Comparison of ENCODE assay signal across 7 mouse cellular contexts in the genomic region with DNA sequence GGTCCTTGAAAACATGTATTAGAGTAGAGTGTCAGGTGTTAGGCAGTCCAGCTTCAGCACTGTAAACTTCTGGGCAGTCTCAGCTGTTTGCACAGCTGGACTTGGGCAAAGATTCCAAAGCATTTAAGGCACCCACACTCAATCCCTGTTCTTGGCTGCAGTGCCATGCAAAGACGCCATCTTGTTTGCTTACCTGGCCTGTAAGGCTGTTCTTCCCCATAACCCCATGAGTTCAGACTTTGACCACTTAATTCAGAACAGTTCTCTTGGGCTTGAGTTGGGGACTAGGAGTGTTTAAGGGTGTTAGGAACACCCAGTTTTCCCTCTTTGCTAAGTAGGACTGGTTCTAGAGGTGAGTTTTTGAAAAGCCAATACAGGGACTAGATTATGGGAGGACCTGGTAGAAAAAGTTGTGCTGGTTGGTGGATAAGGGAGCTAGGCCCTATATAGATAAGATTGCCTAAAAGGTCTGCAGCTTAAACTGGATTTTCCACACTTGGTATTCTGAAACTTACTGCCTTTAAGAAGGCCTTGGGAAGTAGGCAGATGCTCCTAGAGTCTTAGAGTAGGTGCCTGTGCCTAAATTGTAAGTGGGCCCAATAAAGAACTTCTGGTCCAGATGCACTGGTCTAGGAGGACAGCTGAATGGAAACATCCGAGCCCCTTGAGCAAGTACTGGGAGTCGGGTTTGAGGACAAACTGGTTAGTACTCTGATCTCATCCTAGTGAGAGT. TPM values are rescaled to one million over a fixed set of nuclear protein-coding genes. Genes with fewer than 3 reads are reported as not detected.
DNase-seq lines count a peak whose midpoint lies in the region; ATAC-seq and TF ChIP-seq lines count a peak whose summit lies in the region.

No protein-coding gene starts in this region.

- H3K9me3 ChIP-seq in megakaryocyte, embryonic 14.5 days = no peaks in the 10 kb centered on the region
- no peaks in the 10 kb centered on the region for H3K9me3 ChIP-seq in limb, embryonic 14.5 days (ENCODE audit: control insufficient read depth, low read length)
- H3K9me3 ChIP-seq in stomach, embryonic 16.5 days (replicated peaks; ENCODE audit: control insufficient read depth, low read length) = no peaks in the 10 kb centered on the region

- peak; percentile 21; the same call in 1 of the 2 replicates for TF ChIP-seq POLR2A in embryonic fibroblast, embryonic 13.5 days (IDR thresholded peaks at IDR 0.05; ENCODE audit: low read depth, low read length)
- no peak for TF ChIP-seq POLR2A in limb, embryonic 14.5 days (IDR thresholded peaks at IDR 0.05; ENCODE audit: borderline replicate concordance, extremely low read depth, insufficient read depth, insufficient read length)

- 30% methylated on average over 3 of the region's 3 CpGs for WGBS in limb, embryonic 14.5 days
- WGBS in stomach, embryonic 16.5 days = 32% methylated on average over 3 of the region's 3 CpGs

- no peak for ATAC-seq in megakaryocyte, adult 5-6 weeks (ENCODE audit: poor library complexity, severe bottlenecking)
- no peak for ATAC-seq in limb, embryonic 14.5 days (ENCODE audit: low FRiP score, low read depth)
- ATAC-seq in stomach, embryonic 16.5 days (ENCODE audit: insufficient read depth, low FRiP score) = no peak

- peaks cover 75% of the 10 kb centered on the region for H3K36me3 ChIP-seq in megakaryocyte, embryonic 14.5 days (replicated peaks; ENCODE audit: low read length)
- peaks cover 64% of the 10 kb centered on the region for H3K36me3 ChIP-seq in limb, embryonic 14.5 days (ENCODE audit: control insufficient read depth, insufficient read depth, low read length)
- peaks cover 25% of the 10 kb centered on the region for H3K36me3 ChIP-seq in stomach, embryonic 16.5 days (ENCODE audit: control insufficient read depth, insufficient read depth, low read length)

- peak overlapping the region; percentile 58 for H3K4me2 ChIP-seq in limb, embryonic 14.5 days (replicated peaks; ENCODE audit: low read depth, low read length, severe bottlenecking)
- H3K4me2 ChIP-seq in stomach, embryonic 16.5 days (ENCODE audit: low read depth, low read length) = peak overlapping the region; percentile 64

- no peak for TF ChIP-seq CTCF in embryonic fibroblast, embryonic 13.5 days (IDR thresholded peaks at IDR 0.05; ENCODE audit: borderline replicate concordance, insufficient read depth, low read length)

- no peaks in the 10 kb centered on the region for H3K27me3 ChIP-seq in megakaryocyte, embryonic 14.5 days (replicated peaks)
- no peaks in the 10 kb centered on the region for H3K27me3 ChIP-seq in limb, embryonic 14.5 days (ENCODE audit: control insufficient read depth, insufficient read depth, low read length)
- no peaks in the 10 kb centered on the region for H3K27me3 ChIP-seq in stomach, embryonic 16.5 days (ENCODE audit: control insufficient read depth, insufficient read depth, low read length)

- peak overlapping the region; percentile 25; the same call in 1 of the 2 replicates for H3K9ac ChIP-seq in limb, embryonic 14.5 days (ENCODE audit: low read depth, low read length, severe bottlenecking)
- H3K9ac ChIP-seq in stomach, embryonic 16.5 days (ENCODE audit: low read length) = peak overlapping the region; percentile 60

- H3K4me1 ChIP-seq in megakaryocyte, embryonic 14.5 days = peaks cover 65% of the 10 kb centered on the region
- H3K4me1 ChIP-seq in embryonic fibroblast, embryonic 13.5 days (ENCODE audit: control insufficient read depth, insufficient read depth, low read length) = 0 out of 2 replicates have a peak, but pooled peaks cover 3% of the 10 kb centered on the region
- H3K4me1 ChIP-seq in limb, embryonic 14.5 days (ENCODE audit: control insufficient read depth, insufficient read depth, low read length) = peaks cover 19% of the 10 kb centered on the region
- peaks cover 27% of the 10 kb centered on the region for H3K4me1 ChIP-seq in stomach, embryonic 16.5 days (ENCODE audit: control insufficient read depth, insufficient read depth, low read length)

- DNase-seq in limb, embryonic 14.5 days (ENCODE audit: low spot score) = no peak
- no peak for DNase-seq in left cerebral cortex, postnatal 4 days
- DNase-seq in spleen, postnatal 10 days (ENCODE audit: low spot score in 2 of 2) = no peak

- peak overlapping the region; percentile 7 for H3K27ac ChIP-seq in embryonic fibroblast, embryonic 13.5 days (ENCODE audit: insufficient read depth, low read length)
- peak overlapping the region; percentile 38; the same call in 1 of the 2 replicates for H3K27ac ChIP-seq in limb, embryonic 14.5 days (replicated peaks; ENCODE audit: low read depth, low read length)
- peak overlapping the region; percentile 31; the same call in 1 of the 2 replicates for H3K27ac ChIP-seq in stomach, embryonic 16.5 days (ENCODE audit: low read length)

- peak overlapping the region; percentile 40 for H3K4me3 ChIP-seq in megakaryocyte, embryonic 14.5 days (replicated peaks)
- H3K4me3 ChIP-seq in embryonic fibroblast, embryonic 13.5 days (ENCODE audit: insufficient read depth, low read length) = peak overlapping the region; percentile 86
- H3K4me3 ChIP-seq in limb, embryonic 14.5 days (replicated peaks; ENCODE audit: low read length) = peak overlapping the region; percentile 74
- H3K4me3 ChIP-seq in stomach, embryonic 16.5 days (replicated peaks; ENCODE audit: low read length) = peak overlapping the region; percentile 61; the same call in 1 of the 2 replicates

- intact Hi-C loops in left cerebral cortex, postnatal 4 days (cut with DNase I) = no loop called here

RNA-seq across cellular contexts. Expression of a gene that starts 30.8 kb away (rescaled TPM):
- 11.2 and 11.9 TPM in 2 replicates for polyA plus RNA-seq in megakaryocyte, embryonic 14.5 days (2012; ENCODE audit: insufficient read depth, low replicate concordance)
- total RNA-seq in megakaryocyte, adult 5-6 weeks (2015) = 24.9 and 27.9 TPM in 2 replicates
- 46.6 and 51.1 TPM in 2 replicates for total RNA-seq in megakaryocyte, adult 5-6 weeks (2017)
- polyA plus RNA-seq in embryonic fibroblast, embryonic 13.5 days (2011; ENCODE audit: insufficient read length, low read depth, missing spikeins) = 9.6 and 11.4 TPM in 2 replicates
- 2.7 and 2.8 TPM in 2 replicates for polyA plus RNA-seq in limb, embryonic 14.5 days (2012; rRNA removed)
- polyA plus RNA-seq in limb, embryonic 14.5 days (2014; fragmentation: Nextera tagmentation; extraction: Ambion mirVana) = 2.9 and 4.3 TPM in 2 replicates
- polyA plus RNA-seq in stomach, embryonic 16.5 days (2015; fragmentation: Nextera tagmentation; extraction: Ambion mirVana) = 20.9 and 22.2 TPM in 2 replicates
- total RNA-seq in left cerebral cortex, postnatal 4 days (2021) = 10 to 100 TPM; 36.9 to 40.4 TPM

RNA-seq across cellular contexts. Expression of a gene that starts 43.3 kb away (rescaled TPM):
- polyA plus RNA-seq in megakaryocyte, embryonic 14.5 days (2012; ENCODE audit: insufficient read depth, low replicate concordance) = 4.6 and 8.6 TPM in 2 replicates
- 5.7 TPM in 2 replicates for total RNA-seq in megakaryocyte, adult 5-6 weeks (2015)
- 3.6 and 5.7 TPM in 2 replicates for total RNA-seq in megakaryocyte, adult 5-6 weeks (2017)
- 10.5 and 12.6 TPM in 2 replicates for polyA plus RNA-seq in embryonic fibroblast, embryonic 13.5 days (2011; ENCODE audit: insufficient read length, low read depth, missing spikeins)
- 19.2 and 25.6 TPM in 2 replicates for polyA plus RNA-seq in limb, embryonic 14.5 days (2012; rRNA removed)
- polyA plus RNA-seq in limb, embryonic 14.5 days (2014; fragmentation: Nextera tagmentation; extraction: Ambion mirVana) = 13.7 and 20.5 TPM in 2 replicates
- polyA plus RNA-seq in stomach, embryonic 16.5 days (2015; fragmentation: Nextera tagmentation; extraction: Ambion mirVana) = 5.3 and 5.6 TPM in 2 replicates
- 10 to 100 TPM; 14.4 to 16.7 TPM for total RNA-seq in left cerebral cortex, postnatal 4 days (2021)

RNA-seq across cellular contexts. Expression of a gene that starts 43.4 kb away (rescaled TPM):
- polyA plus RNA-seq in megakaryocyte, embryonic 14.5 days (2012; ENCODE audit: insufficient read depth, low replicate concordance) = 19.9 and 26.5 TPM in 2 replicates
- 19.0 and 19.3 TPM in 2 replicates for total RNA-seq in megakaryocyte, adult 5-6 weeks (2015)
- total RNA-seq in megakaryocyte, adult 5-6 weeks (2017) = 7.2 and 10.9 TPM in 2 replicates
- polyA plus RNA-seq in embryonic fibroblast, embryonic 13.5 days (2011; ENCODE audit: insufficient read length, low read depth, missing spikeins) = 31.3 and 34.0 TPM in 2 replicates
- 69.7 and 87.4 TPM in 2 replicates for polyA plus RNA-seq in limb, embryonic 14.5 days (2012; rRNA removed)
- 56.9 and 66.1 TPM in 2 replicates for polyA plus RNA-seq in limb, embryonic 14.5 days (2014; fragmentation: Nextera tagmentation; extraction: Ambion mirVana)
- polyA plus RNA-seq in stomach, embryonic 16.5 days (2015; fragmentation: Nextera tagmentation; extraction: Ambion mirVana) = 39.6 and 42.1 TPM in 2 replicates
- 10 to 100 TPM; 18.1 to 19.6 TPM for total RNA-seq in left cerebral cortex, postnatal 4 days (2021)

RNA-seq across cellular contexts. Expression of a gene that starts 54.1 kb away (rescaled TPM):
- 1,084 and 1,175 TPM in 2 replicates for polyA plus RNA-seq in megakaryocyte, embryonic 14.5 days (2012; ENCODE audit: insufficient read depth, low replicate concordance)
- 1,447 and 1,627 TPM in 2 replicates for total RNA-seq in megakaryocyte, adult 5-6 weeks (2015)
- 835 and 1,053 TPM in 2 replicates for total RNA-seq in megakaryocyte, adult 5-6 weeks (2017)
- polyA plus RNA-seq in embryonic fibroblast, embryonic 13.5 days (2011; ENCODE audit: insufficient read length, low read depth, missing spikeins) = 493 and 593 TPM in 2 replicates
- polyA plus RNA-seq in limb, embryonic 14.5 days (2012; rRNA removed) = 3,111 and 3,234 TPM in 2 replicates
- polyA plus RNA-seq in limb, embryonic 14.5 days (2014; fragmentation: Nextera tagmentation; extraction: Ambion mirVana) = 3,423 and 3,655 TPM in 2 replicates
- 2,665 and 2,674 TPM in 2 replicates for polyA plus RNA-seq in stomach, embryonic 16.5 days (2015; fragmentation: Nextera tagmentation; extraction: Ambion mirVana)
- total RNA-seq in left cerebral cortex, postnatal 4 days (2021) = 1,000 to 10,000 TPM; 1,560 to 1,622 TPM
